Mouse (Mus musculus) forebrain, embryonic 15.5 days (tissue): ENCODE data around the gene Snx33. TPM values are rescaled to one million over a fixed set of nuclear protein-coding genes. Genes with fewer than 3 reads are reported as not detected.
"Not testable (repeated sequence)": the region's sequence is repeated elsewhere in the genome, so short reads cannot be mapped to it uniquely, and the experiment has no call there.

ENCODE experiments used
- ATAC-seq: fragments of 200-750 bp; cut with Nextera tagmentation; replicated peaks from 2 replicates; pipeline ENCODE4 v1.8.0; 2017; ENCODE audit warnings: mild to moderate bottlenecking, moderate TSS enrichment, moderate library complexity
- H3K27ac ChIP-seq: fragments of 300-500 bp; sonication (generic); replicated peaks from 2 replicates; pipeline ENCODE4 v1.5.1; 2015; ENCODE audit warnings: mild to moderate bottlenecking, inconsistent platforms
- H3K27me3 ChIP-seq: fragments of 300-500 bp; sonication (generic); 2 replicates; pipeline ENCODE4 v1.6.1; 2015; ENCODE audit warnings: inconsistent platforms
- H3K36me3 ChIP-seq: fragments of 300-500 bp; sonication (generic); 2 replicates; pipeline ENCODE4 v1.6.1; 2015; ENCODE audit warnings: mild to moderate bottlenecking, inconsistent platforms
- H3K4me1 ChIP-seq: fragments of 300-500 bp; sonication (generic); 2 replicates; pipeline ENCODE4 v1.6.1; 2015; ENCODE audit warnings: inconsistent platforms
- H3K4me2 ChIP-seq: fragments of 300-500 bp; sonication (generic); replicated peaks from 2 replicates; pipeline ENCODE4 v1.6.1; 2015; ENCODE audit warnings: mild to moderate bottlenecking, inconsistent platforms
- H3K4me3 ChIP-seq: fragments of 300-500 bp; sonication (generic); 2 replicates; pipeline ENCODE4 v1.5.1; 2015; ENCODE audit warnings: mild to moderate bottlenecking, inconsistent platforms
- H3K9ac ChIP-seq: fragments of 300-500 bp; sonication (generic); replicated peaks from 2 replicates; pipeline ENCODE4 v1.6.1; 2015; ENCODE audit warnings: mild to moderate bottlenecking, inconsistent platforms
- H3K9me3 ChIP-seq: fragments of 300-500 bp; sonication (generic); 2 replicates; pipeline ENCODE4 v1.6.1; 2016; ENCODE audit warnings: inconsistent platforms
- WGBS: fragments of 180-500 bp; shearing (Covaris S2); methylation state at CpG from one replicate; pipeline ENCODE4 v1.1.7; 2015; ENCODE audit warnings: mixed read lengths; 5-methylcytosine and 5-hydroxymethylcytosine counted together
- polyA plus RNA-seq: library from polyadenylated mRNA; unstranded; fragments of >200 nt; fragmentation: Nextera tagmentation; extraction: Ambion mirVana; gene quantifications from 2 replicates; pipeline ENCODE4 v1.2.1, GENCODE M21; 2015

Snx33 gene
- 2.5 and 3.2 TPM in 2 replicates for polyA plus RNA-seq

GRCm38 (mm10) chr9:56928041-56928811 is at the start of gene Snx33:
Gene Snx33, minus strand, starts transcription at chr9:56928371.
- peak; percentile 84 for ATAC-seq
- peaks cover 3% of the 10 kb centered on the region; the same call in 1 of the 2 replicates for H3K27me3 ChIP-seq
- H3K4me2 ChIP-seq = peak within 1 kb of the TSS; percentile 89
- no peaks in the 10 kb centered on the region for H3K9me3 ChIP-seq
- peak within 1 kb of the TSS; percentile 58 for H3K4me3 ChIP-seq
- WGBS = under 1% methylated on average over 49 of the region's 50 CpGs
- no peaks in the 10 kb centered on the region for H3K36me3 ChIP-seq
- peak within 1 kb of the TSS; percentile 73 for H3K27ac ChIP-seq
- H3K4me1 ChIP-seq = peaks cover 38% of the 10 kb centered on the region
- peak within 1 kb of the TSS; percentile 59 for H3K9ac ChIP-seq

GRCm38 (mm10) chr9:56975199-56975598 is 47.0 kb upstream of the Snx33 start:
- Histone ChIP-seq H3K36me3 (peaks cover 9% of the 10 kb centered on the region), H3K4me3 (no peak overlapping the region), H3K9ac (no peak overlapping the region), H3K27me3 (no peaks in the 10 kb centered on the region), H3K4me2 (no peak overlapping the region), H3K27ac (no peak overlapping the region), H3K9me3 (no peaks in the 10 kb centered on the region), H3K4me1 (no peaks in the 10 kb centered on the region)
- no peak for ATAC-seq
- 86% methylated on average over 3 of the region's 3 CpGs for WGBS

- Histone ChIP-seq H3K27ac (no peak overlapping the region), H3K4me2 (no peak overlapping the region), H3K36me3 (peaks cover 5% of the 10 kb centered on the region), H3K9me3 (no peaks in the 10 kb centered on the region), H3K27me3 (no peaks in the 10 kb centered on the region), H3K4me3 (no peak overlapping the region), H3K9ac (no peak overlapping the region), H3K4me1 (no peaks in the 10 kb centered on the region)
- 96% methylated on average over 8 of the region's 8 CpGs for WGBS
- no peak for ATAC-seq
Observed at GRCm38 (mm10) chr9:56973960-56974524, 45.9 kb upstream of the Snx33 start.

GRCm38 (mm10) chr9:56970158-56970557 is 42.0 kb upstream of the Snx33 start:
- Histone ChIP-seq H3K36me3 (peaks cover 8% of the 10 kb centered on the region; the same call in 1 of the 2 replicates), H3K4me2 (no peak overlapping the region), H3K9me3 (no peaks in the 10 kb centered on the region), H3K27ac (no peak overlapping the region), H3K4me1 (no peaks in the 10 kb centered on the region), H3K9ac (no peak overlapping the region), H3K4me3 (no peak overlapping the region), H3K27me3 (no peaks in the 10 kb centered on the region)
- ATAC-seq = no peak
- 93% methylated on average over 2 of the region's 2 CpGs for WGBS

GRCm38 (mm10) chr9:56961591-56961990 is 33.4 kb upstream of the Snx33 start:
- 96% methylated on average over 3 of the region's 3 CpGs for WGBS
- H3K36me3 ChIP-seq = peaks cover 42% of the 10 kb centered on the region
- H3K27ac ChIP-seq = no peak overlapping the region
- H3K9me3 ChIP-seq = no peaks in the 10 kb centered on the region
- ATAC-seq = no peak
- H3K4me1 ChIP-seq = no peaks in the 10 kb centered on the region
- H3K4me2 ChIP-seq = no peak overlapping the region
- H3K27me3 ChIP-seq = no peaks in the 10 kb centered on the region
- H3K9ac ChIP-seq = no peak overlapping the region
- no peak overlapping the region for H3K4me3 ChIP-seq

- Histone ChIP-seq H3K4me2 (no peak overlapping the region), H3K27me3 (no peaks in the 10 kb centered on the region), H3K27ac (no peak overlapping the region), H3K36me3 (peaks cover 32% of the 10 kb centered on the region), H3K9ac (no peak overlapping the region), H3K4me1 (no peaks in the 10 kb centered on the region), H3K4me3 (no peak overlapping the region), H3K9me3 (no peaks in the 10 kb centered on the region)
- WGBS = 89% methylated on average over 2 of the region's 2 CpGs
- no peak for ATAC-seq
Observed at GRCm38 (mm10) chr9:56958689-56959088, 30.5 kb upstream of the Snx33 start.

GRCm38 (mm10) chr9:56956966-56957675 is 28.9 kb upstream of the Snx33 start:
- Histone ChIP-seq H3K9me3 (no peaks in the 10 kb centered on the region), H3K27me3 (no peaks in the 10 kb centered on the region), H3K4me2 (no peak overlapping the region), H3K4me3 (no peak overlapping the region), H3K27ac (no peak overlapping the region), H3K9ac (no peak overlapping the region), H3K36me3 (peaks cover 19% of the 10 kb centered on the region), H3K4me1 (no peaks in the 10 kb centered on the region)
- 89% methylated on average over 7 of the region's 7 CpGs for WGBS
- no peak for ATAC-seq

- 95% methylated on average over 1 of the region's 1 CpGs for WGBS
- Histone ChIP-seq H3K27me3 (no peaks in the 10 kb centered on the region), H3K36me3 (peaks cover 5% of the 10 kb centered on the region; the same call in 1 of the 2 replicates), H3K27ac (no peak overlapping the region), H3K4me1 (peaks cover 13% of the 10 kb centered on the region), H3K4me3 (no peak overlapping the region), H3K4me2 (no peak overlapping the region), H3K9ac (no peak overlapping the region), H3K9me3 (no peaks in the 10 kb centered on the region)
- ATAC-seq = no peak
Observed at GRCm38 (mm10) chr9:56953562-56953961, 25.4 kb upstream of the Snx33 start.

GRCm38 (mm10) chr9:56950414-56951400 is 22.5 kb upstream of the Snx33 start, which contains the start of gene Snupn:
Gene Snupn, plus strand, starts transcription at chr9:56950878.
- Histone ChIP-seq H3K27ac (peak within 1 kb of the TSS; percentile 92), H3K36me3 (no peaks in the 10 kb centered on the region), H3K4me2 (peak within 1 kb of the TSS; percentile 65), H3K27me3 (no peaks in the 10 kb centered on the region), H3K9ac (peak within 1 kb of the TSS; percentile 83), H3K4me3 (peak within 1 kb of the TSS; percentile 73), H3K4me1 (peaks cover 13% of the 10 kb centered on the region), H3K9me3 (no peaks in the 10 kb centered on the region)
- under 1% methylated on average over 50 of the region's 50 CpGs for WGBS
- ATAC-seq = peak; percentile 100

GRCm38 (mm10) chr9:56949767-56950166 is 21.6 kb upstream of the Snx33 start:
- Histone ChIP-seq H3K9me3 (no peaks in the 10 kb centered on the region), H3K4me1 (peaks cover 13% of the 10 kb centered on the region), H3K27ac (no peak overlapping the region), H3K27me3 (no peaks in the 10 kb centered on the region), H3K4me3 (peak overlapping the region; percentile 73), H3K36me3 (no peaks in the 10 kb centered on the region), H3K9ac (peak overlapping the region; percentile 35; the same call in 1 of the 2 replicates), H3K4me2 (peak overlapping the region; percentile 52)
- ATAC-seq = no peak
- WGBS = 32% methylated on average over 13 of the region's 13 CpGs

- H3K4me2 ChIP-seq, H3K36me3 ChIP-seq, H3K27me3 ChIP-seq, H3K27ac ChIP-seq, H3K9me3 ChIP-seq, H3K4me3 ChIP-seq, ATAC-seq, H3K9ac ChIP-seq: not testable (repeated sequence)
- peaks cover 13% of the 10 kb centered on the region for H3K4me1 ChIP-seq
- 88% methylated on average over 5 of the region's 5 CpGs for WGBS
Observed at GRCm38 (mm10) chr9:56948699-56949098, 20.5 kb upstream of the Snx33 start.
